Mouse (Mus musculus): ENCODE measurements around the gene Ubac2. TPM values are rescaled to one million over a fixed set of nuclear protein-coding genes. Genes with fewer than 3 reads are reported as not detected.

Ubac2 gene
- polyA plus RNA-seq, 1 experiment from 2014 or later = 58.9 TPM

GRCm38 (mm10) chr14:121957176-121957871 is 78.9 kb downstream of the Ubac2 start:
- H3K4me2 ChIP-seq (replicated peaks) = no peak overlapping the region
- WGBS = 95% methylated on average over 10 of the region's 10 CpGs
- no peak overlapping the region for H3K4me3 ChIP-seq
- no peaks in the 10 kb centered on the region for H3K9me3 ChIP-seq
- H3K27me3 ChIP-seq = no peaks in the 10 kb centered on the region
- no peak overlapping the region for H3K9ac ChIP-seq (replicated peaks)
- 0 out of 2 replicates have a peak, but pooled peaks cover 4% of the 10 kb centered on the region for H3K36me3 ChIP-seq
- H3K4me1 ChIP-seq = no peaks in the 10 kb centered on the region
- H3K27ac ChIP-seq (replicated peaks) = no peak overlapping the region
- no peak for ATAC-seq (ENCODE audit: low FRiP score, low read depth)

- no peaks in the 10 kb centered on the region for H3K9me3 ChIP-seq
- no peak overlapping the region for H3K9ac ChIP-seq (replicated peaks)
- H3K36me3 ChIP-seq = 0 out of 2 replicates have a peak, but pooled peaks cover 4% of the 10 kb centered on the region
- H3K4me1 ChIP-seq = no peaks in the 10 kb centered on the region
- no peak overlapping the region for H3K4me3 ChIP-seq
- H3K27ac ChIP-seq (replicated peaks) = no peak overlapping the region
- WGBS = 94% methylated on average over 3 of the region's 3 CpGs
- no peak for ATAC-seq (ENCODE audit: low FRiP score, low read depth)
- no peaks in the 10 kb centered on the region for H3K27me3 ChIP-seq
- no peak overlapping the region for H3K4me2 ChIP-seq (replicated peaks)
Observed at GRCm38 (mm10) chr14:121958041-121958750, 79.8 kb downstream of the Ubac2 start.

GRCm38 (mm10) chr14:121958751-121959537 is 80.5 kb downstream of the Ubac2 start:
- H3K36me3 ChIP-seq = 0 out of 2 replicates have a peak, but pooled peaks cover 4% of the 10 kb centered on the region
- ATAC-seq (ENCODE audit: low FRiP score, low read depth) = no peak
- H3K4me1 ChIP-seq = peaks cover 3% of the 10 kb centered on the region; the same call in 1 of the 2 replicates
- H3K9me3 ChIP-seq = no peaks in the 10 kb centered on the region
- H3K4me2 ChIP-seq (replicated peaks) = no peak overlapping the region
- no peak overlapping the region for H3K9ac ChIP-seq (replicated peaks)
- no peak overlapping the region for H3K4me3 ChIP-seq
- H3K27me3 ChIP-seq = no peaks in the 10 kb centered on the region
- 89% methylated on average over 10 of the region's 10 CpGs for WGBS
- H3K27ac ChIP-seq (replicated peaks) = no peak overlapping the region

- WGBS = 93% methylated on average over 3 of the region's 3 CpGs
- no peaks in the 10 kb centered on the region for H3K9me3 ChIP-seq
- no peaks in the 10 kb centered on the region for H3K27me3 ChIP-seq
- no peak overlapping the region for H3K4me3 ChIP-seq
- peaks cover 4% of the 10 kb centered on the region; the same call in 1 of the 2 replicates for H3K4me1 ChIP-seq
- 0 out of 2 replicates have a peak, but pooled peaks cover 4% of the 10 kb centered on the region for H3K36me3 ChIP-seq
- ATAC-seq (ENCODE audit: low FRiP score, low read depth) = no peak
- H3K27ac ChIP-seq (replicated peaks) = no peak overlapping the region
- H3K4me2 ChIP-seq (replicated peaks) = no peak overlapping the region
- no peak overlapping the region for H3K9ac ChIP-seq (replicated peaks)
Observed at GRCm38 (mm10) chr14:121959538-121959980, 81.1 kb downstream of the Ubac2 start.

- Histone ChIP-seq H3K36me3 (0 out of 2 replicates have a peak, but pooled peaks cover 1% of the 10 kb centered on the region), H3K4me2 (replicated peaks) (no peak overlapping the region), H3K9ac (replicated peaks) (no peak overlapping the region), H3K27ac (replicated peaks) (no peak overlapping the region), H3K27me3 (no peaks in the 10 kb centered on the region), H3K9me3 (no peaks in the 10 kb centered on the region), H3K4me3 (no peak overlapping the region), H3K4me1 (peaks cover 4% of the 10 kb centered on the region; the same call in 1 of the 2 replicates)
- no peak for ATAC-seq (ENCODE audit: low FRiP score, low read depth)
- WGBS = 94% methylated on average over 4 of the region's 4 CpGs
Observed at GRCm38 (mm10) chr14:121960031-121960430, 81.6 kb downstream of the Ubac2 start.

- H3K9ac ChIP-seq (replicated peaks) = no peak overlapping the region
- peaks cover 4% of the 10 kb centered on the region; the same call in 1 of the 2 replicates for H3K4me1 ChIP-seq
- 88% methylated on average over 2 of the region's 2 CpGs for WGBS
- H3K4me2 ChIP-seq (replicated peaks) = no peak overlapping the region
- H3K9me3 ChIP-seq = no peaks in the 10 kb centered on the region
- no peaks in the 10 kb centered on the region for H3K36me3 ChIP-seq
- no peak overlapping the region for H3K4me3 ChIP-seq
- H3K27ac ChIP-seq (replicated peaks) = no peak overlapping the region
- no peaks in the 10 kb centered on the region for H3K27me3 ChIP-seq
- ATAC-seq (ENCODE audit: low FRiP score, low read depth) = no peak
Observed at GRCm38 (mm10) chr14:121960531-121960930, 82.1 kb downstream of the Ubac2 start.

- Histone ChIP-seq H3K36me3 (no peaks in the 10 kb centered on the region), H3K4me1 (peaks cover 4% of the 10 kb centered on the region; the same call in 1 of the 2 replicates), H3K4me3 (no peak overlapping the region), H3K9me3 (no peaks in the 10 kb centered on the region), H3K27me3 (no peaks in the 10 kb centered on the region), H3K27ac (replicated peaks) (no peak overlapping the region), H3K9ac (replicated peaks) (no peak overlapping the region), H3K4me2 (replicated peaks) (no peak overlapping the region)
- ATAC-seq (ENCODE audit: low FRiP score, low read depth) = no peak
- WGBS = 88% methylated on average over 6 of the region's 6 CpGs
Observed at GRCm38 (mm10) chr14:121960997-121961396, 82.6 kb downstream of the Ubac2 start.

GRCm38 (mm10) chr14:121961496-121962127 is 83.2 kb downstream of the Ubac2 start:
- WGBS = 87% methylated on average over 12 of the region's 12 CpGs
- Histone ChIP-seq H3K9ac (replicated peaks) (no peak overlapping the region), H3K4me3 (no peak overlapping the region), H3K36me3 (no peaks in the 10 kb centered on the region), H3K4me2 (replicated peaks) (no peak overlapping the region), H3K9me3 (no peaks in the 10 kb centered on the region), H3K27ac (replicated peaks) (no peak overlapping the region), H3K4me1 (peaks cover 4% of the 10 kb centered on the region; the same call in 1 of the 2 replicates), H3K27me3 (no peaks in the 10 kb centered on the region)
- ATAC-seq (ENCODE audit: low FRiP score, low read depth) = no peak

- Histone ChIP-seq H3K27ac (replicated peaks) (no peak overlapping the region), H3K9ac (replicated peaks) (no peak overlapping the region)
- 81% methylated on average over 14 of the region's 14 CpGs for WGBS
Observed at GRCm38 (mm10) chr14:121962128-121962890, 83.9 kb downstream of the Ubac2 start.

GRCm38 (mm10) chr14:121963251-121963941 is 85.0 kb downstream of the Ubac2 start:
- Histone ChIP-seq H3K9me3 (no peaks in the 10 kb centered on the region), H3K4me2 (replicated peaks) (no peak overlapping the region), H3K27ac (replicated peaks) (no peak overlapping the region), H3K27me3 (no peaks in the 10 kb centered on the region), H3K4me3 (no peak overlapping the region), H3K4me1 (peaks cover 4% of the 10 kb centered on the region; the same call in 1 of the 2 replicates), H3K9ac (replicated peaks) (no peak overlapping the region), H3K36me3 (no peaks in the 10 kb centered on the region)
- ATAC-seq (ENCODE audit: low FRiP score, low read depth) = no peak
- 85% methylated on average over 9 of the region's 9 CpGs for WGBS

More at GRCm38 (mm10) chr14:121962128-121962890, 83.9 kb downstream of the Ubac2 start:
- Histone ChIP-seq H3K9me3 (no peaks in the 10 kb centered on the region), H3K4me1 (peaks cover 4% of the 10 kb centered on the region; the same call in 1 of the 2 replicates), H3K27me3 (no peaks in the 10 kb centered on the region), H3K36me3 (no peaks in the 10 kb centered on the region), H3K4me3 (no peak overlapping the region), H3K4me2 (replicated peaks) (no peak overlapping the region)
- ATAC-seq (ENCODE audit: low FRiP score, low read depth) = no peak

Measured in midbrain, embryonic 12.5 days (tissue).